Mouse (Mus musculus): ENCODE results near the gene Snai3. TPM values are rescaled to one million over a fixed set of nuclear protein-coding genes. Genes with fewer than 3 reads are reported as not detected.
A peak's percentile ranks its signal among the peaks of the same experiment; 100 is the strongest.

Gene Snai3
- polyA plus RNA-seq, 1 experiment: not detected

GRCm38 (mm10) chr8:122475580-122476320, 15.2 kb upstream of the Snai3 start, which contains the start of the genes Rnf166 and Ctu2:
Gene Rnf166, minus strand, starts transcription at chr8:122476064.
Gene Ctu2, plus strand, starts transcription at chr8:122476143.
- Histone ChIP-seq H3K27me3 (ENCODE audit: control insufficient read depth) (no peaks in the 10 kb centered on the region), H3K4me3 (replicated peaks) (peak within 1 kb of the TSS; percentile 85), H3K9me3 (ENCODE audit: control insufficient read depth, low read length) (no peaks in the 10 kb centered on the region), H3K4me1 (ENCODE audit: control insufficient read depth) (peaks cover 39% of the 10 kb centered on the region), H3K36me3 (ENCODE audit: control insufficient read depth) (peaks cover 53% of the 10 kb centered on the region)
- TF ChIP-seq TAL1 (IDR thresholded peaks at IDR 0.05; ENCODE audit: low read length): no peak
- no peak for TF ChIP-seq GATA1 (IDR thresholded peaks at IDR 0.05; ENCODE audit: low read length)

- H3K27me3 ChIP-seq (ENCODE audit: control insufficient read depth): no peaks in the 10 kb centered on the region
- peaks cover 48% of the 10 kb centered on the region for H3K36me3 ChIP-seq (ENCODE audit: control insufficient read depth)
- peak overlapping the region; percentile 85 for H3K4me3 ChIP-seq (replicated peaks)
- TF ChIP-seq TAL1 (IDR thresholded peaks at IDR 0.05; ENCODE audit: low read length) (no peak), GATA1 (IDR thresholded peaks at IDR 0.05; ENCODE audit: low read length) (no peak; the same call in 1 of the 2 replicates)
- H3K4me1 ChIP-seq (ENCODE audit: control insufficient read depth): peaks cover 39% of the 10 kb centered on the region
- no peaks in the 10 kb centered on the region for H3K9me3 ChIP-seq (ENCODE audit: control insufficient read depth, low read length)
Observed at GRCm38 (mm10) chr8:122474951-122475560, 14.5 kb upstream of the Snai3 start.

- Histone ChIP-seq H3K4me3 (replicated peaks) (no peak overlapping the region), H3K4me1 (ENCODE audit: control insufficient read depth) (peaks cover 39% of the 10 kb centered on the region), H3K27me3 (ENCODE audit: control insufficient read depth) (no peaks in the 10 kb centered on the region), H3K36me3 (ENCODE audit: control insufficient read depth) (peaks cover 46% of the 10 kb centered on the region), H3K9me3 (ENCODE audit: control insufficient read depth, low read length) (no peaks in the 10 kb centered on the region)
- TF ChIP-seq TAL1 (IDR thresholded peaks at IDR 0.05; ENCODE audit: low read length) (no peak), GATA1 (IDR thresholded peaks at IDR 0.05; ENCODE audit: low read length) (no peak)
Observed at GRCm38 (mm10) chr8:122473911-122474421, 13.4 kb upstream of the Snai3 start.

- no peaks in the 10 kb centered on the region for H3K9me3 ChIP-seq (ENCODE audit: control insufficient read depth, low read length)
- H3K36me3 ChIP-seq (ENCODE audit: control insufficient read depth): peaks cover 55% of the 10 kb centered on the region
- peaks cover 20% of the 10 kb centered on the region for H3K4me1 ChIP-seq (ENCODE audit: control insufficient read depth)
- no peak for TF ChIP-seq GATA1 (IDR thresholded peaks at IDR 0.05; ENCODE audit: low read length)
- no peak overlapping the region for H3K4me3 ChIP-seq (replicated peaks)
- H3K27me3 ChIP-seq (ENCODE audit: control insufficient read depth): no peaks in the 10 kb centered on the region
Observed at GRCm38 (mm10) chr8:122470691-122471090, 10.2 kb upstream of the Snai3 start.

GRCm38 (mm10) chr8:122469965-122470364, 9.4 kb upstream of the Snai3 start:
- Histone ChIP-seq H3K27me3 (ENCODE audit: control insufficient read depth) (no peaks in the 10 kb centered on the region), H3K4me3 (replicated peaks) (no peak overlapping the region), H3K36me3 (ENCODE audit: control insufficient read depth) (peaks cover 55% of the 10 kb centered on the region), H3K4me1 (ENCODE audit: control insufficient read depth) (peaks cover 18% of the 10 kb centered on the region), H3K9me3 (ENCODE audit: control insufficient read depth, low read length) (no peaks in the 10 kb centered on the region)
- TF ChIP-seq TAL1 (IDR thresholded peaks at IDR 0.05; ENCODE audit: low read length): no peak
- no peak for TF ChIP-seq GATA1 (IDR thresholded peaks at IDR 0.05; ENCODE audit: low read length)

- H3K4me1 ChIP-seq (ENCODE audit: control insufficient read depth): peaks cover 14% of the 10 kb centered on the region
- no peak for TF ChIP-seq TAL1 (IDR thresholded peaks at IDR 0.05; ENCODE audit: low read length)
- H3K4me3 ChIP-seq (replicated peaks): no peak overlapping the region
- no peaks in the 10 kb centered on the region for H3K27me3 ChIP-seq (ENCODE audit: control insufficient read depth)
- H3K36me3 ChIP-seq (ENCODE audit: control insufficient read depth): peaks cover 55% of the 10 kb centered on the region
- H3K9me3 ChIP-seq (ENCODE audit: control insufficient read depth, low read length): no peaks in the 10 kb centered on the region
Observed at GRCm38 (mm10) chr8:122469407-122469806, 8.9 kb upstream of the Snai3 start.

- H3K4me3 ChIP-seq (replicated peaks): no peak overlapping the region
- H3K4me1 ChIP-seq (ENCODE audit: control insufficient read depth): peaks cover 15% of the 10 kb centered on the region
- peaks cover 14% of the 10 kb centered on the region for H3K27me3 ChIP-seq (ENCODE audit: control insufficient read depth)
- H3K9me3 ChIP-seq (ENCODE audit: control insufficient read depth, low read length): no peaks in the 10 kb centered on the region
- H3K36me3 ChIP-seq (ENCODE audit: control insufficient read depth): peaks cover 44% of the 10 kb centered on the region
- no peak for TF ChIP-seq GATA1 (IDR thresholded peaks at IDR 0.05; ENCODE audit: low read length)
- TF ChIP-seq TAL1 (IDR thresholded peaks at IDR 0.05; ENCODE audit: low read length): no peak
Observed at GRCm38 (mm10) chr8:122467816-122468215, 7.3 kb upstream of the Snai3 start.

GRCm38 (mm10) chr8:122464985-122465384, 4.5 kb upstream of the Snai3 start:
- peaks cover 31% of the 10 kb centered on the region for H3K36me3 ChIP-seq (ENCODE audit: control insufficient read depth)
- H3K4me3 ChIP-seq (replicated peaks): no peak overlapping the region
- TF ChIP-seq GATA1 (IDR thresholded peaks at IDR 0.05; ENCODE audit: low read length): no peak
- TF ChIP-seq TAL1 (IDR thresholded peaks at IDR 0.05; ENCODE audit: low read length): no peak
- H3K27me3 ChIP-seq (ENCODE audit: control insufficient read depth): peaks cover 43% of the 10 kb centered on the region
- H3K9me3 ChIP-seq (ENCODE audit: control insufficient read depth, low read length): peaks cover 7% of the 10 kb centered on the region; the same call in 1 of the 2 replicates
- peaks cover 26% of the 10 kb centered on the region for H3K4me1 ChIP-seq (ENCODE audit: control insufficient read depth)
